Mouse (Mus musculus) layer of hippocampus, postnatal 14 days (tissue): ENCODE data around the gene Shroom3. TPM values are rescaled to one million over a fixed set of nuclear protein-coding genes. Genes with fewer than 3 reads are reported as not detected.

Experiments
- DNase-seq, 2 experiments: peaks; one replicate each; pipeline ENCODE4 v3.0.0; 2021 to 2022; ENCODE audit warnings: low spot score in 2 of 2, mixed read lengths in 1 of 2
- long read RNA-seq, 2 experiments: library from polyadenylated mRNA; stranded (forward); transcript quantifications; one replicate each; pipeline ENCODE4 v2.0.0; 2021
- total RNA-seq, 2 experiments: library from RNA; stranded (reverse); gene quantifications; 2 replicates each; pipeline ENCODE4 v1.2.3; 2021

Gene Shroom3
- total RNA-seq: 1 to 10 TPM; 2.8 to 3.0 TPM
- long read RNA-seq, experiment 1, partial matches to known transcripts: 1 of 1 reads
- long read RNA-seq, experiment 1, other reads (novel, unspliced or antisense): 0 of 1 reads
- long read RNA-seq, experiment 2, full-length matches to known transcripts: 1 of 4 reads
- long read RNA-seq, experiment 2, partial matches to known transcripts: 1 of 4 reads
- long read RNA-seq, experiment 2, other reads (novel, unspliced or antisense): 2 of 4 reads

GRCm38 (mm10) chr5:92683351-92683807 lies at the start of gene Shroom3:
Gene Shroom3 (plus strand): TSS chr5:92683435.
- no peak for DNase-seq

DNA sequence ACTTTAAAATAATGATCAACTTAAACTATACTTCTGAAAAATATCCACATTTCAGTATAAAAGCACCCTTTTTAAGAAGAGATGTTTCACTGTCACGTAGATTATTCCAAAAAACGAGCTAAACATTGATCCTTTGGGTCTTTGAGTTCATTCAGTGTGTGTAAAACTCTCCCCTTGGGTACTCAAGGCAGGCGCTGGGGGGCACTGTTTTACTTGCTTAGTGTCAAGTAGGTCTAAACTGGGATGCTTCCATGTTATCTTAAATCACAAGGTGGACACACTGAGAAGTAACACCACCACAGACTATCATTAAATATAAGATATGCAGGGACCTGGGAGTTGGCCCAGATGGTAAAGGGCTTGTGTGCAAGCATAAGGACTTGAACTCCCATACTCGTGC lies 49.7 kb upstream of the Shroom3 start:
- DNase-seq: no peak

- DNase-seq: no peak
Measured at GRCm38 (mm10) chr5:92634916-92635315, 48.3 kb upstream of the Shroom3 start.

DNA sequence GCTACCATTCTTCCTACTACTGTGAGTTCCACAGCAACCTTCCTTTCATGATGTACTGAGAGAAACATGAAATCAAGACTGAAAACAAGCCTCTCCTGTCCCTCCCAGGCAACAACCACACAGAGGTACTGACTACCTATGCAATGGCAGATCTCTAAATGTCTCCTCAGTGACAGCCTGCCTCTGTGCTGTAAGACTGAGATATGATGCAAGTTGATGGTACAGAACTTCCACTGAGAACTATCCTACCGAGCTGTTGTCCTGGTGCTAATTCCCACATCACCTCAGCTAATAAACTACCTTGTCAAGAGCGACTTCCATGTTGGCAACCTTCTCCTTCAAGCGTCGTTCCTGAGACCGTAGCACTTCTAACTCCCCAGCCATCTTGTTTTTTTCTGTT lies 47.3 kb upstream of the Shroom3 start:
- no peak for DNase-seq

- no peak for DNase-seq
Measured at GRCm38 (mm10) chr5:92640861-92641260, 42.4 kb upstream of the Shroom3 start.

DNA sequence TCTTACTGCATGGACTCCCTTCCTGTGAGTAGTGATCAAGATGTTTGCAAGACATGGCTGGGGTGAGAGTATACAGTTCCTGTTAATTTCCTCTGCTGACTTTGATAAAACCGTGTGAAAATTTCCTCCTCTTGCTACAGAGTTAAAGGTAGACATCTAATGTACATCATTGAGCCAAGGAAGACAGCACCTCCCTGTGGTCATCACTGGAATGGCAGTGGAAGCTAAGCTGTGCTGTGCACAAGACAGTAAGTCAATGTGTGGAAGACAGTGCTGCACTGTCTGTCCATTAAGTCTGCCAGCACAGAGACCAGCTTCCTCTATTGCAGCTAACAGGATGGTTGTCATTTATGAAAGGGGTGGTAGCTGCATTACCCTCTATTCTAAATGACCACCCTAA lies 27.0 kb upstream of the Shroom3 start:
- peak; percentile 52 to 67 for DNase-seq

DNA sequence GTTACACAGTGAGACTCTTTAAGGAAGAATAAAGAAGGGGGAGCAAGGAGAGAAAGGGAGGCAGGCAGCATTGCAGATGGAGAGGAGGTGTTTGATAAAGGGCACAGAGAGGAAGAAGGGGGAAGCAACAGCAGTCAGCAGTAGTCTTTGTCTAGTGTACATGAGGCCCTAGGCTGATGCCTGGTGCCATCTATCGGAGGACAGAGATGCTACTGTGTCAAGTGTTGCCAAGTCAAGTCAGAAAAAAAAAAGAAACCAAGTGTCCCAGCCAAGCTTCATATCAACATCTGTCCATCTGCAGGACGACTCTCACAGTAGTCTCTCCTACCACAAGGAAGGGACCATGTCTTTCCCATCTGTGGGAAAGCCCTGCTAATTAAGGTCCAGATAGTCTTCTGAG lies 18.9 kb upstream of the Shroom3 start:
- DNase-seq: no peak

- no peak for DNase-seq
Measured at GRCm38 (mm10) chr5:92666860-92667259, 16.4 kb upstream of the Shroom3 start.

DNA sequence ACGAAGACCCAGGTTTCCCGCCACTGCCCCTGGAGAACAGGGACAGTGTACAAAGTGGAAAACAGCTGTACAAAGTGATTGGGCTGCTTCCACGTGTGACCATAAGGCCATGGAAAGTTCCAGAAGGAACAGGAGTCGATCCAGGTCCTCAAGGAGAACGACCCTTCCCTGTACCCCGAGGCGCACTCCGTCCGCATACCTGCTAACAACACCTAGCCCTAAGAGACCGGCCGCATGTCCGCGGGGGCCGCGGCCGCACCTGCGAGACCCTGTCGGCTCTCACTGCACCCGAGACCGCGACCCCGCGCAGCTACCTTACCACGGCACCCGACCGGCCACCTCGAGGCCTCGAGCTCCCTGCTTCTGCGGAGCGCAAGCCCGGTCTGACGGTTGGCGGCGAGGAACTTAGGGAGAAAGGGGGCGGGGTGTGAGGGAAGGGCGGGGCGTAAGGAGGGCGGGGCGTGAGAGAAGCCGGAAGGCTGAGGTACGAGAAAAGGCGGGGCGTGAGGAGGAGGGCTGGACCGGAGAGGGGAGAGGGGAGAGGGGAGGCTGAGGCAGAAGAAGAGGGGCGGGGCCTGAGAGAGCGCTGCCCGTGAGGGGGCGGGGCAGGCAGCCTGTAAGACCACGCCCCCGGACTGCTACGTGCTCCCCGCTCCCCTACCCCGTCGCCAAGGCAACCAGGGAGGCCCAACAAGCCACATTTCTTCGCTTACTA lies 8.2 kb upstream of the Shroom3 start, which contains the start of gene Ccdc158:
Ccdc158 (minus strand) TSS at position 413 of the 715 bp plus-strand sequence.
- DNase-seq: peak; percentile 26 to 58

DNA sequence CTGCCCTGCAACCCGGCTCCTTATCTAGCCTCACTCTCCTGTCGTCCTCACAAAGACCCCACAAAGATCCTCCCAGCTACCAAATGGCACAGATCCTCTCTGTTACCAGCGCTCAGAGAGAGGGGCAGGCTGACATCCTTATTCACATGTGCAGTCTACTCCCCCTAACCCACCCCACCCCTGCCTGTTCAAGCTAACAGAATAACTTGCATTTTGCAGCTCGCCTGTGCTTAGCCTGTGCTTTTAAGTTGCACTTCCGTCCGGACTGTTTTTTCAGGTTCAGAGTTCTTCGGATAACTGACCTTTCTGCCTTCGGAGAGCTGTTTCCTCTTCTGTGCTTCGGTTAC lies 7.7 kb upstream of the Shroom3 start:
- no peak for DNase-seq

DNA sequence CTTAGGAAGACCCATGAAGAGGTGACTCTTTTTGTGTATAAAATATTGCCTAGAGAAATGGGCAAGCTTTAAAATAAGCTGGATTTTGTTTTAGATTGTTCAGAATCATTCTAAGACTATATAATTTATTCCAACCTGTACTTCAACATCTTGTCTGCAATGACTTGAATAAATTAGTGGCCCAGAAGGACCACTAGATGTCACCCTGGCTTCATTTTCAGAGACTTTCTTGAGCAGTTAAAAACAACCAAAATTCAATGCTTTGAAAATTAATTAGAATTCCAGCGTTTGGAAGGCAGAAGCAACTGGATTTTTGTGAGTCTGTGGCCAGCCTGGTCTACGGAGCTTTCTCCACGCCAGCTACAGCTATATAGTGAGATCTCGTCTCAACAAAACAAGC lies 3.8 kb upstream of the Shroom3 start:
- DNase-seq: peak; percentile 31 to 73

GRCm38 (mm10) chr5:92681861-92682260 lies 1.4 kb upstream of the Shroom3 start:
- no peak for DNase-seq

- peak in 1 of 2 experiments; percentile 12 for DNase-seq
Measured at GRCm38 (mm10) chr5:92682621-92683348, 450 bp upstream of the Shroom3 start.

- DNase-seq: no peak
Measured at GRCm38 (mm10) chr5:92683871-92684475, 738 bp downstream of the Shroom3 start.

DNA sequence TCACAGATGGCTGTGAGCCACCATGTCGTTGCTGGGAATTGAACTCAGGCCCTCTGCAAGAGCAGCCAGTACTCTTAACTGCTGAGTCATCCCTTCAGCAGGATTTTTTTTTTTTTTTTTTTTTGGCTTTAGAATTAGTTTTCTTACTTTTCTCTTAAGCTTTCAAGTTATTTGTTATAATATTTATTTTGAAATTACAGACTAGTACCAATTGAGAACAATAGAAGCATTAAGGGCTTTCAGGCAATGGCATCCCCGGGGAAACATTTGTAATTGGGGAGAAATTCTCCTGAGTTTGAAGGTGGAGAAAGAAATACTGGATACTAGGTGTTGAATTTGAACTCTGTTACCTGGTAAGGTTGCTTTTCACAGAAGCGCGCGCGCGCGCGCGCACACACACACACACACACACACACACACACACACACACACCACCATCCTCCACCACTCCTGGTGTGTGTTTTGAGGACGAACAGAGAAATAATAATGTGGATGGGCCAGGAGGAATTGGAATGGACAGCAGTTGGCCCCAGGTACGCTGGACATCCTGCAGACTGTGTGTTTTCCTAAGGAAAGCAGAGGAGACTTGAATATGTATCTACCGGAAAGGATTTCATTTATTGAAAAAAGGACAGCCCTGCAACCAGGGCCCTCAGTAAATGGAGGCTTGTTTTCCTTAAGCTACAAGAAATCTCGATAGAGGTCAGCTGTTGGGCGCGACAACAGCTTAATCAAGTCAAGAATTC lies 1.7 kb downstream of the Shroom3 start:
- no peak for DNase-seq

DNA sequence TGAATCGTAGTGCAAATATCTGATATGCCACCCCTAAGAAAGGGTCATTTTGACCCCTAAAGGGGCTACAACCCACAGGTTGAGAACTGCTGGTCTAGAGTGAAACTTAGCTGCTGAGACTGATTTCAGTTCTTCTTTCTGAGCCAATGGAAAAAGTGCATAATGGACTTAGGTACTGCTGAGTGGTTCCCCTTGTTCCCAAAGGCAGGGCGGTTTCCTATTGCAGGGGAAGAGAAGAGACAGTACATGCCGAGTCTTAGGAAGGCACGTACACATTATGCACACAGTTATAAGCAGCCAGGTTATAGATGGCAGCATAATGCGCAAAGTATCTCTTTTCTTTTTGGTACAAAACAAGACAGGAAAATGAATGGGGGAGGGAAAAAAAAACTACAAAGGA lies 4.9 kb downstream of the Shroom3 start:
- no peak for DNase-seq

DNA sequence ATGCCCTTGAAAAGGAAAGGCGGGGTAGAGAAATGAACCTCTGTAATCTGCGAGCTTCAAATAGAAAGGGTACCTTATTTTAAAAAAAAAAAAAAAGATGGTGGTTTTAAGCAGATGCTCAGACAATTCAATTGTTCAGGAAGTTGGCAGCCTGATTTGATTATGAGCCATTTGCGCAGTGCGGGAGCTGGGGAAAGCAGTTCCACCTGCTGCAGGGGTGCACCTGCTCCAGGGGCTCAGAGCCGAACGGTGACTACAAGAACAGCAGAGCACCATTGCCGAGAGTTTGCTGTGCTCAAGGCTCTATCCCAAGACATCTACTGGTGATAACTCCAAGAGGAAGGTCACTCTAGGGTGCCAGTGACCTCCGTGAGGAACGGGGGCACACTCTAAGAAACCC lies 5.3 kb downstream of the Shroom3 start:
- DNase-seq: no peak

- DNase-seq: no peak
Measured at GRCm38 (mm10) chr5:92692206-92693007, 9.2 kb downstream of the Shroom3 start.

GRCm38 (mm10) chr5:92693744-92694143 lies 10.5 kb downstream of the Shroom3 start:
- DNase-seq: no peak

DNA sequence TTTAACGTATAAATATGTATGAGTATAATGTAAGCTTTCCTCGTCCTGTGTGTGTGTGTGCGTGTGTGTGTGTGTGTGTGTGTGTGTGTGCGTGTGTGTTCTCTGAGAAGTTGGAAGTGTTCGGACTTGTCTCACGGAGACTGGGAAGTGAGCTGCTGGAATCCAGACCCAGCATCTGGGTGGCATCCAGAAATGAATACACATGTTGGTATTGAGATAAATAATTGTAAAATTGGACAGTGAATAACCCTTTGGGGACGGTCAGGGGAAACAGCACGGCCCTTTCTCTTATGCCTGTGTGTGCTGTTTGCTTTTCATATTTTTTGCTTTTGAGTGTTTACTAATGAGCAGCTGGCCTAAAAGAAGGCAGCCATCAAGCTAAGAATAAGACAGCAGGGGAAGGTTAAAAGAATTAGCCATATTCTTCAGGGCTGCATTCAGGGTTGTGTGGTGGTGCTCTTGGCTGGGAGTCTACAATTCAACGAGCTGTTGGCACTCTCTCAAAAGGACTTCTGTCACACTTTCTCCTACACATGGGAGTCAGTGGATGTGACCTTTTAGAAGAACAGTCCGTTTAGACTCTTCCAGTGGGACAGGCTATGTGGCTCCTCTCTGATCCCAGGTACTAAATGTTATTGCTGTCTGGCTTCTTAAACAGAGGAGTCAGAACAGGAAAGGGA lies 11.2 kb downstream of the Shroom3 start:
- DNase-seq: no peak
